Mouse (Mus musculus) embryonic fibroblast, embryonic 13.5 days (primary cell): ENCODE measurements around the gene 1700016C15Rik. TPM values are rescaled to one million over a fixed set of nuclear protein-coding genes. Genes with fewer than 3 reads are reported as not detected.

Experiments used
- H3K27ac ChIP-seq: 2 replicates; pipeline ENCODE4 v1.5.1; 2012; ENCODE audit warnings: low read length, control low read depth, inconsistent platforms; ENCODE audit not compliant: insufficient read depth
- H3K4me1 ChIP-seq: 2 replicates; pipeline ENCODE4 v1.6.1; 2011; ENCODE audit warnings: low read length; ENCODE audit not compliant: control insufficient read depth, insufficient read depth
- H3K4me3 ChIP-seq: 2 replicates; pipeline ENCODE4 v1.5.1; 2011; ENCODE audit warnings: mild to moderate bottlenecking, control low read depth, low read length; ENCODE audit not compliant: insufficient read depth
- CTCF ChIP-seq: IDR thresholded peaks from 2 replicates; pipeline ENCODE4 v1.5.1; 2011; ENCODE audit warnings: mild to moderate bottlenecking, control low read depth, low read length, moderate library complexity, borderline replicate concordance; ENCODE audit not compliant: insufficient read depth
- POLR2A ChIP-seq: IDR thresholded peaks from 2 replicates; pipeline ENCODE4 v1.6.1; 2011; ENCODE audit warnings: low read depth, mild to moderate bottlenecking, control low read depth, low read length, moderate library complexity
- polyA plus RNA-seq: library from polyadenylated mRNA; stranded (reverse); fragments of >200 nt; gene quantifications from 2 replicates; pipeline ENCODE4 v1.2.4, GENCODE M21; 2011; ENCODE audit warnings: low read depth; ENCODE audit not compliant: missing spikeins, insufficient read length

The 1700016C15Rik gene
- polyA plus RNA-seq, 1 experiment: not detected

- Histone ChIP-seq H3K27ac (peak overlapping the region; percentile 73), H3K4me1 (peaks cover 9% of the 10 kb centered on the region), H3K4me3 (peak overlapping the region; percentile 21)
- TF ChIP-seq POLR2A (no peak), CTCF (peak; percentile 51; the same call in 1 of the 2 replicates)
Measured at GRCm38 (mm10) chr1:177702481-177703146, 27.0 kb upstream of the 1700016C15Rik start.

- no peak for TF ChIP-seq CTCF
- TF ChIP-seq POLR2A: no peak
- no peak overlapping the region for H3K4me3 ChIP-seq
- H3K4me1 ChIP-seq: peaks cover 10% of the 10 kb centered on the region
- H3K27ac ChIP-seq: peak overlapping the region; percentile 72
Measured at GRCm38 (mm10) chr1:177703147-177703807, 26.3 kb upstream of the 1700016C15Rik start.

GRCm38 (mm10) chr1:177705204-177705603 lies 24.4 kb upstream of the 1700016C15Rik start:
- H3K27ac ChIP-seq: no peak overlapping the region
- H3K4me3 ChIP-seq: no peak overlapping the region
- H3K4me1 ChIP-seq: peaks cover 13% of the 10 kb centered on the region
- TF ChIP-seq POLR2A: no peak
- TF ChIP-seq CTCF: no peak

GRCm38 (mm10) chr1:177707571-177707970 lies 22.0 kb upstream of the 1700016C15Rik start:
- H3K4me1 ChIP-seq: peaks cover 15% of the 10 kb centered on the region
- H3K27ac ChIP-seq: no peak overlapping the region
- no peak overlapping the region for H3K4me3 ChIP-seq
- TF ChIP-seq CTCF: no peak
- TF ChIP-seq POLR2A: no peak

- TF ChIP-seq CTCF (no peak), POLR2A (0 out of 2 replicates have a peak, but pooled peaks have one; percentile 9)
- peak overlapping the region; percentile 94 for H3K27ac ChIP-seq
Measured at GRCm38 (mm10) chr1:177708583-177709055, 21.0 kb upstream of the 1700016C15Rik start.

GRCm38 (mm10) chr1:177711000-177711399 lies 18.6 kb upstream of the 1700016C15Rik start:
- TF ChIP-seq CTCF (no peak), POLR2A (no peak)
- H3K27ac ChIP-seq: peak overlapping the region; percentile 38
- H3K4me3 ChIP-seq: no peak overlapping the region
- H3K4me1 ChIP-seq: peaks cover 5% of the 10 kb centered on the region

More at GRCm38 (mm10) chr1:177708583-177709055, 21.0 kb upstream of the 1700016C15Rik start:
- no peak overlapping the region for H3K4me3 ChIP-seq
- H3K4me1 ChIP-seq: peaks cover 15% of the 10 kb centered on the region

GRCm38 (mm10) chr1:177711418-177711817 lies 18.2 kb upstream of the 1700016C15Rik start:
- Histone ChIP-seq H3K27ac (peak overlapping the region; percentile 69), H3K4me1 (peaks cover 5% of the 10 kb centered on the region), H3K4me3 (no peak overlapping the region)
- no peak for TF ChIP-seq POLR2A
- TF ChIP-seq CTCF: no peak

GRCm38 (mm10) chr1:177713635-177714396 lies 15.8 kb upstream of the 1700016C15Rik start:
- TF ChIP-seq POLR2A: no peak
- no peak for TF ChIP-seq CTCF
- peaks cover 3% of the 10 kb centered on the region for H3K4me1 ChIP-seq
- H3K4me3 ChIP-seq: no peak overlapping the region
- no peak overlapping the region for H3K27ac ChIP-seq

- peaks cover 8% of the 10 kb centered on the region for H3K4me1 ChIP-seq
- no peak overlapping the region for H3K27ac ChIP-seq
- TF ChIP-seq CTCF (no peak), POLR2A (no peak)
- H3K4me3 ChIP-seq: no peak overlapping the region
Measured at GRCm38 (mm10) chr1:177714397-177715012, 15.1 kb upstream of the 1700016C15Rik start.

GRCm38 (mm10) chr1:177716448-177716847 lies 13.2 kb upstream of the 1700016C15Rik start:
- no peak for TF ChIP-seq CTCF
- no peak for TF ChIP-seq POLR2A
- no peak overlapping the region for H3K27ac ChIP-seq

More at GRCm38 (mm10) chr1:177716448-177716847, 13.2 kb upstream of the 1700016C15Rik start:
- Histone ChIP-seq H3K4me1 (peaks cover 6% of the 10 kb centered on the region; the same call in 1 of the 2 replicates), H3K4me3 (no peak overlapping the region)
